Mouse (Mus musculus): ENCODE data around the gene Ndc1.
A peak's percentile ranks its signal among the peaks of the same experiment; 100 is the strongest.
"Not testable (repeated sequence)": the region's sequence is repeated elsewhere in the genome, so short reads cannot be mapped to it uniquely, and the experiment has no call there.

Ndc1 gene

DNA sequence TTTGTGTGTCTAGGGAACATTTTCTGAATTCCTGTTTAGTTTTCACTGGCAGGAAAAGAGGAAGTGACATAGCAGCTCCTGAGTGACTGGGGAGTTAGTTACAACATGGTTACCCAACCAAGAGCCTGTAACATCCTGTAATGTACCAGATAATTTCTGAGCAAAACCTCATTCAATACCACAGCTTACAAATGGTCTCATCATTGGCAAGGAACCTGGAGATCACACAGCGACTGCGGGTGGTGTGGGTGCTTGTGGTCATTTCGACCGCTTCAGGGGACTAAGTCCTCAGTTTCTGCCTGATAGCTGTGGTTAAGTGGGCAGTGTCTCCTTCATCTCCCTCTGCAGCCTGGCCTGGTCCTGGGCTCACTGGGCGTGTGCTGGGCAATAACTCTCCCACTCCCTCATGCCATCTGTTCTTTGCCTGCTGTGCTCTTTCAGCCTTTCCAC is 3.4 kb upstream of the Ndc1 start:
- no peak for DNase-seq (ENCODE audit: low spot score)

DNA sequence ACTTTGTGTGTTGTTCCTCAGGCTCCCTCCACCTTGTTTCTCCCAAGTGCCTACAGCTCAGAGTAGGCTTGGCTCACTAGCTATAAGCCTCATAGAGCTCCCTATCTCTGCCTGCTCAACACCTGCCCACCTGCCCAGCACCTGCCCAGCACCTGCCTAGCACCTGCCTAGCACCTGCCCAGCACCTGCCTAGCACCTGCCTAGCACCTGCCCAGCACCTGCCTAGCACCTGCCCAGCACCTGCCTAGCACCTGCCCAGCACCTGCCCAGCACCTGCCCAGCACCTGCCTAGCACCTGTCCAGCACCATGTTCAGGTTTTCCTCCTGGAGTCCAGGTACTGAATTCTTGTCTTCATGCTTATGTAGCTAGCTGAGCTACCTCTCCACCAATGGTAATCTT is 1.2 kb upstream of the Ndc1 start:
- DNase-seq (ENCODE audit: low spot score): not testable (repeated sequence)

DNA sequence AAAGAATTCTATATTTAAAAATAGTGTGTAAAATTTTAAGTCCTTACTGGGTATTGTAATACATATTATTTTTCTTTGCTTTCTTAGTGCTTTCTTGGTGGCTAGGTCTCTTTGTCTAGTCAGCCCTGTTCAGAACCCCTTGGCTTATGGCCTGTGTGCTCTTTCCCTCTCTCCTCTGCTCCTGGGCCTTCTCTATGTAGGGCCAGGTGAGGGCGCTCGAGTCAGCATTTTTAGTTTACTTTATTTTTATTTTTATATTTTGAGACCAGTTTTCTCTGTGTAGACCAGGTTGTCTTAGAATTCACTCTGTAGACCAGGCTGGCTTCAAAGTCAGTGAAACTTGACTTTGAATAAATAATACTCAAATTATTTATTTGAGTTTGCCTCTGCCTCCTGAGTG is 4.7 kb downstream of the Ndc1 start:
- no peak for DNase-seq (ENCODE audit: low spot score)

DNA sequence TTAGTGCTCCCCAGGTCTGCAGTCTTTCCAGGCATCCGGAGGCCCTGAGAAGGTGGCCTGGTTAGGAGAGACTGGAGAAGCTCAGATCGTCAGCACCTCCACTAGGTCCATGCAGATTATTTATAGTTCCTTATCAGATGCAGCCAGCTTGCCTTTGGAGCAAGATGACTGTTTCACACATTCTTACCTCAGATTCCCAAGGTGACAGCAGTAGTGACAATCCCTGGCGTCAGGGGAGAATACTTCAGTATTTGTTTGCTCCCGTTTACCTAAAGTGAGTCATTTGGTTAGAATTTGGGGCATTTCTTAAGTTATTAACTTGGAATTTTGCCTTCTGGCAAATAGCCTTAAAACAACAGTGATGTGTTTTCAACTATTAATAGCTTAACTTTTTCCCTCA is 7.1 kb downstream of the Ndc1 start:
- DNase-seq (ENCODE audit: low spot score): no peak

DNA sequence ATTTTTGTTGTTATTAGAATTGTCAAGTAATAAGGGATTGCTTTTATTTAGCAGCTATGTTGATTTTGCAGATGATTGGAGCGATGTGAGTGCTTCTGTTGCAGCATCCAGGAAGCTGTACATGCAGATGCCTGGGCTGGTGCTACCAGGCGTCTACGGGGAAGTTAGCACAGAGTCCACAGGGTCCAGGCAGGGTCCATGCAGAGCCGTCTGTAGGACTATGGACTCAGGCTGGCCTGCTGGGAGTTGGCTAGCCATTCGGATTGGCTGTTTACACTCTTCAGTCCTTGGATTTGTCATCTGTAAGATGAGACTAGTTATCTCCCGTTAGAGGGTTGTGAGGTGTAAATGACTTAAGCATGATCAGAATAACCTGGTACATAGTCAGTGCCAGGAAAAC is 11.4 kb downstream of the Ndc1 start:
- no peak for DNase-seq (ENCODE audit: low spot score)

DNA sequence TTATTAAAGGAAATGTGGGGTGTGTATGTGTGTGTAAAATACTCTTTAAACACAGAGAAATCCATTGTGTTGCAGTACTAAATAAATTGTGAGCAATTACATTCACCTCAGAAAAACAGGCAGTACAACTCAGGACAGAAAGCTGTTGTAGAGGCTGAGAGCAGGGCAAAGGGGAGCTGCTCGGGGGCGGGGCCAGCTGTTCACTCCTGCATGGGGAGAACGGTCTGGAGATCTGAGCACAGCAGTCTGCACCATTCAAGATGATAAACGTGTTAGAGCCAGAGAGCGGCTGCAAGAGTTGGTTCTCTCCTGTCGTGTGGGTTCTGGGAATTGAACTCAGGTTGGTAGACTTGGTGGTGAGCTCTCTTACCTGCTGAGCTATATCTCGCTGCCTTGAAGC is 13.3 kb downstream of the Ndc1 start:
- DNase-seq (ENCODE audit: low spot score): no peak

DNA sequence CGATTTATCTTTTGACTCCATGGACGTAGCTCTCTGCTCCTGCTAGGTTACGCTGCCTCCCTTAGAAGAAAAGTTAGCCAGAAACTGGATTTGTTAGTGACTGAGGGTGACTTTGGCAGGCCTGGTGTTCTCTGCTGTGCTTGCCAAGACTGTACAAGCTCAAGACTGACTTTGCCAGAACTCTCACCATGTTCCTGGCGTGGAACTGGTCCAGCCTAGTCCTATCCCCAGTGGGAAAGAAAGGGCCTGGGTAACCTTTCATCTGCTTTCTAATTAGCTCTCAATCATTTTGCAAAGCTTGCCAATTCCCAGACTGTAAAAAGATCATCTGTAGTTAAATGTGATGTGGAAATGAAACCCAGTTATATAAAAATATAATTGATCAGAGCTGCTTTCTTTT is 19.5 kb downstream of the Ndc1 start:
- DNase-seq (ENCODE audit: low spot score): no peak

DNA sequence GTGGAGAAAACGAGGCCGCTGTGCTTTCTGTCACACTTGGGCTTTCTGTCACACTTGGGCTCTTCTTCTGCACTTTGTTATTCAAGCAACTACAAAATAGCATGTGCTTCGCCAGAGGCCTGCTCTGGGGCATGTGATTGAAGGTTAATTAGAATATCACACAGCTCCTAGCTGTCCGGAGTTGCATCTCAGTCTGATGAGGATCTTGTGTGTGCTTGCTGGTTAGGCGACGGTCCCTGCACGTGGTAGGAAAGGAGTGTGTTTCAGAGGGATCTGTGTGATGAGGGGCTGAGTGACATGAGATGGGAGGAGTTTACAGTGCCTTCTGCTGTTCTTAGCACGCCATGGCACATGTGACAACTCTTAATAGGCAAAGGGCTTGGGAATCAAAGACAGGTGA is 19.9 kb downstream of the Ndc1 start:
- no peak for DNase-seq (ENCODE audit: low spot score)

DNA sequence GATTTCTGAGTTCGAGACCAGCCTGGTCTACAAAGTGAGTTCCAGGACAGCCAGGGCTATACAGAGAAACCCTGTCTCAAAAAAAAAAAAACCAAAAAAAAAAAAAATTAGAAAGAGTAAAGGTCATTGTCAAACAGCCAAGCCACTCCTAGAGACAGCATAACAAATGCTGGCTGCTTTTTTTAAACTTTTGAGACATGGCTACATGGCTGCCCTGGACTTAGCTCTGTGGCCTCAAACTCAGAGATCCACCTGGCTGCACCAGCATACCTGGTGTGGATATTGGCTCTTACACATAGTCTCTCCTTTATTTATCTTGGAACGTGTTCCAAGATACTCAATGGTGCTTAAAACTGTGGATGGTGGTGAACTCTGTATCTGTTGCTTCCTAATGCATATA is 20.7 kb downstream of the Ndc1 start:
- DNase-seq (ENCODE audit: low spot score): no peak

DNA sequence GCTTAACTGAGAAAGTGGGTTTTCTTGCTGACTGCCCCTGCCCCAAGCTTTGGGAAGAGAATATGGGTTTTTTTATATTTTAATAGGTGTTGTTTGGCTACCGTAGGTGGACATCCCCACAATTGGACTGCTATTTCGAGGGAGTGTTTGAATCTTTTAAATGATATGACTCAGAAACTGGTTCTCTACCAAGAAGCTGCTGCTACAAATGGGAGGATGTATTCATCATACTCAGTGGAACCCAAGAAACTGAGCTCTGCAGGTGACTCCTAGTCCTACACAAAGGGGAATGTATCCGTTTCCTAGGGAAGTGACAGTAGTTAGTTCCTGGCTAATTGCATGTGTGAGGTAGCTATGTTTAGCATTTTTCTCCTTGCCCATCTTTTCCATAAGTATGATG is 21.8 kb downstream of the Ndc1 start:
- DNase-seq (ENCODE audit: low spot score): no peak

DNA sequence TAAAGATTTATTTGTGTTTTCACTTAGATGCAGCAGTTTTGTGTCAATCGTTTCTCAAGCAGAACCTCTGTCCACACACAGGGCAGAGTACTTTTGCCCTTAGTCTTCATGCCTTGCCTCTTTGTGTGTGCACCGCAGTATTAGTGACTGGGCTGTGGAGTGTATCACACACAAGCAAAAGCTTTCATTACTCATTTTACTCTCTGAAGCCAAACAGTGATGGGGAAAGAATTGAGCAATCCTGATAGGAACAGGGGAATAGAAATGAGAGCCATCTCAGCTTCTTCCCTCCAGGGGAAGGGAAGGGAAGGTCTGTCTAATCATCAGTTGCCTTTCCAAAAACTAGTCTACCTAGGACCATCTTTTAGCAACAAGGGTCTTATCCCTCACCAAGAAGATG is 26.2 kb downstream of the Ndc1 start:
- no peak for DNase-seq (ENCODE audit: low spot score)

DNA sequence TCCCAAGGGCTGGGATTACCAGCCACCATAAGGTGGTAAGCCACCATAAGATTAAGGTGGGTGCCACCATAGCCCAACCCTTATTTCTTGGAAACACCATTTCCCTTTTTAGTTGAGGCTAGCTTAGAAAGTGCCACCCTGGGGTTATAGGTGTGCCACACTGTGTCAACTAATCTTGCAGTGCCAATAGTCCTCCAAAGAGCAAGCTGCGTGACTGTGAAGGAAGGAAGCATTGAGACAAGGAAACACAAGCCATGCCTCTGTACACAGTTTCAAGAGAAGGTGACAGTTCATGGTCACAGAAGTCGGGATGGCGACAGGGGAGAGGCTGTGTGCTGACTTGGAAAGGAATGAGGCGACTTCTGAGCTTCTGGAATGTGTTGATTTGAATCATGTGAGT is 52.6 kb downstream of the Ndc1 start:
- DNase-seq (ENCODE audit: low spot score): no peak

DNA sequence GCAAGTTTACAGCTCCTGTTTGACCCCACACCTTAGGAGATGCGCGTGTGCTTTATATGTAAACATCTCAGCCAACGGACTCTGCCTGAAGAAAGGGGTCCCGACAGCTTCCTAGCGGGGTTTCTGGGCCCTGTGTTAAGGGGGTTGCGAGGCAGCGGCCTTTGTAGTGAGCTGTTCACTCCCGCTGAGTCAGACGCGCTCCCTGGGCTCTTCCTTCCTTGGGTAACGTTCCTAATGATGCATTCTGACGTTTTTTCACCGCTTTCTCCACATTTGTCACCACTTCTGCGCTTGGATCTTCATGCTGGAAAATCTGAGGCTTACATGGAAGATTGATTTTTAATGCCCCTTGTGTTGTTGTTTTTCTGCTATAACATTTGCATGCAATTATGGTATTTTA is 54.1 kb downstream of the Ndc1 start:
- no peak for DNase-seq (ENCODE audit: low spot score)

DNA sequence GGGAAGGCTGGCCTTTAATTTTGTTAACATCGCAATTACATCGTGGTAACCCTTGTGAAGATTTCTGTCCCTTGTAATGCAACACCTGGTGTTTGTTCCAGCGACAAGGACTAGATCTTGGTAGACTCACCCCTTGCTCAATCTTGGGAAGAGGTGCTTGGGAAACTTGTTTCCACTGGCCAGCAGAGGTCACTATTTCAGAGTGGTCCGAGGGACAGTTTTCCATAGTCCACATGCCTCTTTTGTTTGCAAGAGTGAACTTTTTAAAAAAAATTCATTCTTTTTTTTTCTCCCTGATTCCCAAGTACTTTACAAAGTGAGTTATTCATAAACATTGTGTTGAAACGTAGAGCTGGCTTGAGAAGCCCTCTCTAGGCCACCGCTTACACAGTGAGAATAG is 54.6 kb downstream of the Ndc1 start:
- peak; percentile 12 for DNase-seq (ENCODE audit: low spot score)

DNA sequence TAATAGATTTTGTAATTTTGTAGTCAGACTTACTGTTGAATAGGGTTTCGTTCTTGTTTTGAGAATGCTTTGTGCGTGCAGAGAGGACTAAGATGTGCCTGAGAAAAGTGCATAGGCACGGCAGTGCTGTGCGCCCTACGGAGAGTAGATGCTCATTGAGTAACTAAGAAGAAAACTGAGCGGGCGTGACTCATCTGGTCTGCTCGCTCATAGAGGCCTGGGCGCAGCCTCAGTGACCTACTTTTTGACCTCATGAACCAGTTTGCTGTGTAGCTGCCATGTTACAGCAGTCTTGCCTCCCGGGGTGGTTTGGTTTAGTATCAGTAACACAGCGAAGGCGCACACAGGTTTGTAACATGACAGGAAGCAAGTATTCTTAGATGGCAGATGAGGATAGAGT is 58.0 kb downstream of the Ndc1 start:
- DNase-seq (ENCODE audit: low spot score): no peak

DNA sequence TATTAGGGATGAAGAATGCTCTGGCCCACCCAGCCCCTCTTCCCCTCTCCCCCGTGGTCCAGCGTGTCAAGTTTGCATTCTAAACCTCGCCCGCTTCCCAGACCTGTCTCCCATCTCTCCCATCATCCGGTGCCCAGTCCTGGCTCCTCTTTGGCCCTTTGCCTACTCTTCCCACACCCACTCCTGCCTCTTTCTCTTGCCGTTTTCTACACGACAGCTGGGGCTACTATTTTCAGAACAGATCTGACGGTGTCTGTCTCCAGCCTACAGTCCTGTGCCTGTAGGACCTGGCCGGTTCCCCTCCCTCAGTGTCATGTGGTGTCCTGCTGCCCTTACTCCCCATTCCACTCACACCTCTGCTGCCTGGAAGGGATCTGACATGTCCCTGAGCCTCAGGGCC is 59.0 kb downstream of the Ndc1 start:
- no peak for DNase-seq (ENCODE audit: low spot score)

DNA sequence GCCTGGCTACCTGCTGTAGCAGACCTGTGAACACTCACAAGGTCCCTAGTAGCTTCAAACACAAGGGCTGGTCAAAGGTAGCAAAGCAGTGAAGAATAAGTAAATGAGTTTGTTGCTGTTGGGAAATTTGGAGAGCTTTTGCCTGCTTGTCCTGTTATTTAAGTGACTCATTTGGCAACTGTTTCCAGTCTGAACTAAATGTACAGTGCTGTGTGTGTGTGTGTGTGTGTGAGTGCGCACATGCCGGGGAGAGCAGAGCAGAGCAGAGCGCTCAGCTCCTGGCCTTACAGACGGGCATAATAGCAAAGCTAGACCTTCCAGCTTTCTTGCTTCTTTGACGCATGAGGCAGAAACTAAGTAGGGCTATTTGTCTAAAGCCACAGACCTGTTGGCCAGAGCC is 65.1 kb downstream of the Ndc1 start:
- DNase-seq (ENCODE audit: low spot score): no peak

DNA sequence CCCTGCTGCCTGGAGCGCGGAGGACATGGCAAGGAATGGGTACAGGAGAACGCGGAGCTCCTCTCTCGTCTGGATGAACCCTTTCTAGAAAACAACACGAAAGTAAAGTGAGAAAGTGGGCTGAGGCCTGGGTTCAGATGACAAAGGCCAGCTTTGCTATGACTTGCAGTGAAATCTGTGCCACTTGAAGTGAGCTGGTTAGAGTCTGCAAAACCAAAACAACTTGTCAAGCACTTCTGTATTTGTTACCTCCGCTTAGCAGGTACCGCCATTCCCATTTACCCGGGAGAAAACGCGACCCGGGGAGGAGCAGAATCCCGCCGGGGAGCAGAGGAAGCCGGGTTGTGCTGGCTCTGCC is 66.4 kb downstream of the Ndc1 start:
- DNase-seq (ENCODE audit: low spot score): no peak

DNA sequence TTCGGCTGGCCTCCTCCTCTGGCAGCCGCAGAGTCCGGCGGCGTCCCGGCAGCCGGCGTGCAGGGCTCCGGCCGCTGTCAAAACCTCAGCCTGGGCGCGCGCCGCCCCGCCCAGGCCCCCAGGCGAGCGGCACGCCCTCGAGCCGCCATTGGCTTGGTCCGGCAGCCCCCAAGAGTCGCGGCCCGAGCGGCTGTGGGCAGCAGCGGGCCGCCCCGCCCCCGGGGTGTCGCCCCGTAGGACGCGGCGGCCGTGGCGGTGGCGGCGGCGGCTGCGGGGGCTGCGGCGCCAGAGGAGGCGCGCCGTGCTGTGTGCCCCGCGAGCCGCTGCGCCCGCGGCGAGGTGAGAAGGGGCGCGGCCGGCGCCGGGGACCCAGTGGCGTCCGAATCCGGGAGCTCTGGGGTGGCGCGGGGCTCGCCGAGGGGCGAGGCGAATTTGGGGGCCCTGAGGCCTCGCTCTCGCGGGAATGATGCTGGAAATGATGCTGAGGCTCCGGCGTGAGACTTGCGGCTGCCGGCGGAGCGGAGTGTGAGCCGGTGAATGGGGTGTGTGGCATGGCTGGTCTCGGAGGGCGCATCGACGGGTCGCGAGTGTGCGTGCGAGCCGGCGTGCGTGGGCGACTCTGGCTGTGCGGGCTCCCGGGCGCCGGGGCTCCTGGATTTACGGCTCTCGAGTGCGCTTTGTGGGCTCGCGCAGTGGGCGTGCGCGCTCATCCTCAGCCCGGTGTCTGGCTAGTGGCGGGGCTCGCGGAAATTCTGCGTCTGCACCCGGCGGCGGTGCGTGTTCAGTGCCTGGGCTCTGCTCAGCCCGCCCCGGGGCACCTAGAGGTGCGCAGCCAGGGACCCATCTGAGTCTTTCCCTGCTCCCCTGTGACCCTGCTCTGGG is 67.0 kb downstream of the Ndc1 start, which contains the start of gene Glis1:
TSS of gene Glis1 (plus strand) at position 236 of the 882 bp plus-strand sequence.
- no peak for DNase-seq (ENCODE audit: low spot score)

DNA sequence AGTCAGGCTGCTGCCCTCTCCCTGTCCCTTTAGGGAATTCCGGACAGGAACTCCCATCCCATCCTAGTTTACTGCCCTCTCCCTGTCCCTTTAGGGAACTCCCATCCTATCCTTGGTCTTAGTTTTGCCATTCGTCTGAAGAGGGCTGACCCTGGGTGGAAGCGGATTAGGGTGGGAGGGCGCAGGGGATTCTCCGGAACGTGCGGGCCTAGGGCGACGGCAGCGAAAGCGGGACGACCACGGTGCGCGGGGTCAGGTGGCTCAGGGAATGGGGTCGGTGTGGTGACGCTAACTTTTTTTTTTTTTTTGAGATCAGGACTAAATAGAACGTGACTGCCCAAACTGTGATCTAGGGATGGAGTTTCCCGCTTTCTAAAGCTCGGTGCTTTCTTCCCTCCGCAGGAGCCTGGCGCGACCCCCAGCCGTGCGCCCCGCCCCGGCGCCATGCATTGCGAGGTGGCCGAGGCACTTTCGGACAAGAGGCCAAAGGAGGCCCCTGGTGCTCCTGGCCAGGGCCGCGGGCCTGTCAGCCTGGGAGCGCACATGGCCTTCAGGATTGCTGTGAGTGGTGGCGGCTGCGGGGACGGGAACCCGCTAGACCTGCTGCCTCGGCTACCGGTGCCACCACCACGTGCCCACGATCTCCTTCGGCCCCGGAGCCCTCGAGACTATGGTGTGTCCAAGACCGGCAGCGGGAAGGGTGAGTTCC is 67.8 kb downstream of the Ndc1 start:
- no peak for DNase-seq (ENCODE audit: low spot score)

DNA sequence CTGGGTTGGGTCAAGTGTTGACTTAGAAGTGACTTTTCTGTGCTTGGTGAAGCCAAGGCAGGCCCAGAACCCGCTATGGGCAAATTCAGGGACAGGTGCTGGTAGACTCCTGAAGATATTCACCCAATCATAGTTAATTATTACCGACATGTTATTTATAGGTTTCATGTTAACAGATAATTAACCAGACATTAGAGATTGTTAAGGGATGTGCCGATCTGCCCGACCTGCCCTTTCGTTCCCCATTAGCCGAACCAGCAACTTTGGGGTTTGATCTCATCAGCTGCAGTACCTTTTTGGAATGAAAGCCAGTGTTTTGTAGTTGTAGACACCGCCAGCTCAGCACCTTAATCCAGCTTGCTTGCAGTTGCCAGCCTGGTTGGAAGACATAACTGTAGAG is 68.9 kb downstream of the Ndc1 start:
- DNase-seq (ENCODE audit: low spot score): no peak

DNA sequence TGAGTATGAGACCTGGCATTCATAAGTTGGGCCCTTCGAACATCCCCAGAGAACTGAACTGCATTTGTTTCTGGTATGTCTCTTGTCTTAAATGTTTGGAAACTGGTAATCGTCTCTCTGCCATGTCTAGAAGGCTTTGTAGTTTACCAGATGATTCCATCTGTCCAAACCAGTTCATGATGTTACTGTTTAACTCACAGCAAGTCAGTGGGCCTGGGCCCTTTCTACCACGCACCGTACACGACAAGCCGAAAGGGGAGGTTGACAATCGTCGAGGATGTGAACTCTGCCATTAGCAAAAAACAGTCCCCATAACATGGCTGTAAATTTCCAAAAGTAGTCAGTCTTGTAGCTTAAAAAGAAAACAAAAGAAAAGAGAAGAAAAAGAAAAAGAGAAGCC is 71.2 kb downstream of the Ndc1 start:
- DNase-seq (ENCODE audit: low spot score): no peak

DNA sequence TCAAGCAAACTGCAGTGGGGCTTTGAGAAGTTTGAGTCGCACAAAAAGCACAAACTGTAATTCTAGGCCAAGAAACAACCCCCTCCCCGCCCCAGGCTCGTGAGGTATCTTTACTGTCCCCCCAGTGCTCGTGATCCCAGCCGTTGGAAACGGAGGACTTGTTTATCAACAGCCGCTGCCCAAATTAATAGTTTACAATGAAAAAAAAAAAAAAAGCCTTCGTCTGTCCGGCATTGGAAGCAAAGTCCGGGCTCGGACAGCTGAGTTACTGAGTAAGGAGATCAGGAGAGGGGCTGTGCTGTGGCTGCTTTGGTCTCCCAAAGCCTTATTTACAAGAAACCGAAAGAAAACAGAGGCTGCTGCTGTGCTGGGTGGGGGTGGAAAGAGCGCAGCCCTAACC is 72.7 kb downstream of the Ndc1 start:
- no peak for DNase-seq (ENCODE audit: low spot score)

DNA sequence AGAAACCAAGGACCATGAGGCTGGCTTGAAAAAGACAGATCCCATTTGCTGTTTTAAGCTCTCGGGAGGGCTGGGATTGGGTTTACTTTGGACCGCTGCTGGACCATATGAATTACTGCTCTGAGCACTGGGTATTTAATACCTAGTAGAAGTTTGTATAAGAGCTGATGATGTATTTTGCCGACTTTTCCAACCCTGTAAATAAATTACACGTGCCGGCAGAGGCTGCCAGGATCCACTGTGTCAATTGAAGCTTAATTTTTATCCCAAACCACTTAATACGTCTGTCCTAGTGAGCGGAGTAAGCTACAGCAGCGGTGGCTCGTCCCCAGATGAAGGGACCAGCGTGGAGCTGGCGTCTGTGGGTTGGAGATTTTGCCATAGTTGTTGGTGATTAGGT is 74.7 kb downstream of the Ndc1 start:
- DNase-seq (ENCODE audit: low spot score): no peak

Data from layer of hippocampus, adult 9-10 months (tissue).